Mouse (Mus musculus): ENCODE data around the gene Sec16b. TPM values are rescaled to one million over a fixed set of nuclear protein-coding genes. Genes with fewer than 3 reads are reported as not detected.
A peak's percentile ranks its signal among the peaks of the same experiment; 100 is the strongest.

Gene Sec16b
- 0.02 TPM in 1 of 2 replicates, not detected in the other for polyA plus RNA-seq (2012)

GRCm38 (mm10) chr1:157506522-157506921 lies at the start of gene Sec16b:
Sec16b (plus strand) TSS chr1:157506728.
- no peak for TF ChIP-seq GATA1 (IDR thresholded peaks at IDR 0.05; ENCODE audit: low read length)

GRCm38 (mm10) chr1:157457789-157458188 lies 48.7 kb upstream of the Sec16b start:
- no peak for TF ChIP-seq GATA1 (IDR thresholded peaks at IDR 0.05; ENCODE audit: low read length)

- no peak for TF ChIP-seq GATA1 (IDR thresholded peaks at IDR 0.05; ENCODE audit: low read length)
Observed at GRCm38 (mm10) chr1:157458421-157459208, 47.9 kb upstream of the Sec16b start, which contains the start of gene Cryzl2. Cryzl2 (plus strand) TSS chr1:157458577.

- TF ChIP-seq GATA1 (IDR thresholded peaks at IDR 0.05; ENCODE audit: low read length) = no peak
Observed at GRCm38 (mm10) chr1:157459904-157460303, 46.6 kb upstream of the Sec16b start.

- no peak for TF ChIP-seq GATA1 (IDR thresholded peaks at IDR 0.05; ENCODE audit: low read length)
Observed at GRCm38 (mm10) chr1:157461276-157461675, 45.3 kb upstream of the Sec16b start.

GRCm38 (mm10) chr1:157462336-157462735 lies 44.2 kb upstream of the Sec16b start:
- TF ChIP-seq GATA1 (IDR thresholded peaks at IDR 0.05; ENCODE audit: low read length) = no peak

- no peak for TF ChIP-seq GATA1 (IDR thresholded peaks at IDR 0.05; ENCODE audit: low read length)
Observed at GRCm38 (mm10) chr1:157465194-157465593, 41.3 kb upstream of the Sec16b start.

- TF ChIP-seq GATA1 (IDR thresholded peaks at IDR 0.05; ENCODE audit: low read length) = no peak
Observed at GRCm38 (mm10) chr1:157467866-157468265, 38.7 kb upstream of the Sec16b start.

GRCm38 (mm10) chr1:157470761-157471386 lies 35.7 kb upstream of the Sec16b start:
- TF ChIP-seq GATA1 (IDR thresholded peaks at IDR 0.05; ENCODE audit: low read length) = no peak

- no peak for TF ChIP-seq GATA1 (IDR thresholded peaks at IDR 0.05; ENCODE audit: low read length)
Observed at GRCm38 (mm10) chr1:157472716-157473115, 33.8 kb upstream of the Sec16b start.

- TF ChIP-seq GATA1 (IDR thresholded peaks at IDR 0.05; ENCODE audit: low read length) = no peak
Observed at GRCm38 (mm10) chr1:157474865-157475264, 31.7 kb upstream of the Sec16b start.

GRCm38 (mm10) chr1:157476231-157476630 lies 30.3 kb upstream of the Sec16b start:
- no peak for TF ChIP-seq GATA1 (IDR thresholded peaks at IDR 0.05; ENCODE audit: low read length)

- peak; percentile 21 for TF ChIP-seq GATA1 (IDR thresholded peaks at IDR 0.05; ENCODE audit: low read length)
Observed at GRCm38 (mm10) chr1:157480090-157480489, 26.4 kb upstream of the Sec16b start.

- no peak for TF ChIP-seq GATA1 (IDR thresholded peaks at IDR 0.05; ENCODE audit: low read length)
Observed at GRCm38 (mm10) chr1:157480901-157481300, 25.6 kb upstream of the Sec16b start.

- TF ChIP-seq GATA1 (IDR thresholded peaks at IDR 0.05; ENCODE audit: low read length) = no peak
Observed at GRCm38 (mm10) chr1:157481666-157482065, 24.9 kb upstream of the Sec16b start.

GRCm38 (mm10) chr1:157484161-157484560 lies 22.4 kb upstream of the Sec16b start:
- no peak for TF ChIP-seq GATA1 (IDR thresholded peaks at IDR 0.05; ENCODE audit: low read length)

GRCm38 (mm10) chr1:157500657-157501056 lies 5.9 kb upstream of the Sec16b start:
- no peak for TF ChIP-seq GATA1 (IDR thresholded peaks at IDR 0.05; ENCODE audit: low read length)

Data from G1E-ER4 (cell line).